Mouse (Mus musculus): ENCODE results near the gene Vmn1r131. TPM values are rescaled to one million over a fixed set of nuclear protein-coding genes. Genes with fewer than 3 reads are reported as not detected.
"Not testable (repeated sequence)": the region's sequence is repeated elsewhere in the genome, so short reads cannot be mapped to it uniquely, and the experiment has no call there.

Vmn1r131 gene
- total RNA-seq (2021), result not detected in 2 replicates
- long read RNA-seq, experiment 1, result 0 reads
- long read RNA-seq, experiment 2, result 0 reads

GRCm38 (mm10) chr7:21545990-21546389 is at the start of gene Vmn1r131:
Gene Vmn1r131, minus strand, starts transcription at chr7:21546090.
- DNase-seq, result not testable (repeated sequence)

GRCm38 (mm10) chr7:21511480-21511879 is 34.4 kb downstream of the Vmn1r131 start, which contains the start of gene Vmn1r130:
Gene Vmn1r130, plus strand, starts transcription at chr7:21511780.
- not testable (repeated sequence) for DNase-seq

Other genes starting within 250 kb of the Vmn1r131 start
- not detected in 2 replicates for gene Vmn1r126, start 244.6 kb downstream of the Vmn1r131 start, total RNA-seq (2021)
- gene Vmn1r127, start 226.2 kb downstream of the Vmn1r131 start, total RNA-seq (2021), result not detected in 2 replicates
- not detected in 2 replicates for gene Vmn1r128, start 196.7 kb downstream of the Vmn1r131 start, total RNA-seq (2021)
- not detected in 2 replicates for gene Vmn1r129, start 184.8 kb downstream of the Vmn1r131 start, total RNA-seq (2021)
- gene Gm6882, start 113.3 kb downstream of the Vmn1r131 start, total RNA-seq (2021), result not detected in 2 replicates
- gene Vmn1r130, start 34.3 kb downstream of the Vmn1r131 start, total RNA-seq (2021), result not detected in 2 replicates
- not detected in 2 replicates for gene Vmn1r132, start 68.0 kb upstream of the Vmn1r131 start, total RNA-seq (2021)
- not detected in 2 replicates for gene Gm4175, start 215.4 kb upstream of the Vmn1r131 start, total RNA-seq (2021)

Data from adrenal gland, postnatal 14 days (tissue).